Mouse (Mus musculus) brain, embryonic 14.5 days (tissue): ENCODE results near the gene Sipa1l3. TPM values are rescaled to one million over a fixed set of nuclear protein-coding genes. Genes with fewer than 3 reads are reported as not detected.

Experiments
- DNase-seq: peaks from one replicate; pipeline ENCODE4 v3.0.0-alpha.2; 2011; ENCODE audit warnings: low read depth
- CTCF ChIP-seq: fragments of 200-500 bp; IDR thresholded peaks from 2 replicates; pipeline ENCODE4 v1.5.1; 2012; ENCODE audit warnings: inconsistent platforms, mild to moderate bottlenecking, moderate library complexity, borderline replicate concordance; ENCODE audit not compliant: insufficient read depth, insufficient read length; ENCODE audit errors: extremely low read depth
- POLR2A ChIP-seq: fragments of 200-500 bp; IDR thresholded peaks from 2 replicates; pipeline ENCODE4 v1.6.1; 2012; ENCODE audit warnings: mild to moderate bottlenecking, inconsistent platforms, borderline replicate concordance; ENCODE audit not compliant: poor library complexity, insufficient read depth, insufficient read length, severe bottlenecking; ENCODE audit errors: extremely low read depth
- polyA plus RNA-seq: library from polyadenylated mRNA; depleted of rRNA; stranded (reverse); fragments of >200 nt; gene quantifications from 2 replicates; pipeline ENCODE4 v1.2.3, GENCODE M21; 2012

Sipa1l3 gene
- polyA plus RNA-seq, 1 experiment: 49.4 TPM

DNA sequence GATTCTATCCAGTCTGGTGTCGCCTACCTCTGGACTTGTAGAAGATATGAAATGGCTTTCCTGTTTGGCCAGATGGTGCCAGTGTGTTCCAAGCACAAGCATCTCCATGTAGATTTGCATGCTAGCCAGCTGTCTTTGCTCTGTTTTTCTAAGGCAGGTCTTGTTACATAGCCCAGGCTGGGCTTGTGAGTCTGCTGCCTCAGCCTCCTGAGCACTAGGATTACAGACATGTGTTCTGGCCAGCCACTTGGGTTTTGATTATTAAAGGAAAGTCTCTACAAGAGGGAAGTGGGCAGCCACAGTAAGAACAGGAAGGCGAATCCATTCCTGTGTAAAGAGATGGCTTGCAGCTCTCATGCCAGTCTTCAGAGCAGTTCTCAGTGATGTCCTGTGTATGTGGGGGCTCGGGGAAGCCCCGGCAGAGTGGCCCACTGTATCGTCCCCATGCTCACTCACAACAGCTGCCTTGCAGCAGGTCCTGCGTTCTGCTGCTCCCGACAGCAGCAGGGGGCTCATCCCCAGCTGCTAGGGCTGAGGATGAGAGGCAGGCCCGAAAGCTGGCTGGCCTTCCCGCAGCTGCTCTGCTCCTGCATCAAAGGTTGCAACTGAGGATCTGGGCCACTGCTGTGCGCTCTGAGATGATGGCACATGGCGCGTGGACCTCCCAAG lies 97.1 kb downstream of the Sipa1l3 start:
- TF ChIP-seq CTCF (no peak), POLR2A (no peak)
- peak; percentile 70 for DNase-seq

DNA sequence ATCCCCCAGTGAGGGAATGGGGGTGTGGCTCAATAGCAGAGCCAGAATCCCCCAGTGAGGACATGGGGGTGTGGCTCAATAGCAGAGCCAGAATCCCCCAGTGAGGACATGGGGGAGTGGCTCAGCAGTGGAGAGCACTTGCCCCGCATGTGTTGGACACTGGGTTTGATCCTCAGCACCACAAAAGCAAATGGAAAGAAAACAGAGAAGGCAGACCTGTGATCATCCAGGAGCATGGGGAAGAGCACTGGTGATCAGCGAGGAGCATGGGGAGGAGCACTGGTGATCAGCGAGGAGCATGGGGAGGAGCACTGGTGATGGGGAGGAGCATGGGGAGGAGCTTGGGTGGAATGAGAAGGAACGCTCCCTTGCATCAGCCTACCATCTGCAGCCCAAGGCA lies 98.6 kb downstream of the Sipa1l3 start:
- TF ChIP-seq POLR2A: no peak
- no peak for TF ChIP-seq CTCF
- DNase-seq: no peak

DNA sequence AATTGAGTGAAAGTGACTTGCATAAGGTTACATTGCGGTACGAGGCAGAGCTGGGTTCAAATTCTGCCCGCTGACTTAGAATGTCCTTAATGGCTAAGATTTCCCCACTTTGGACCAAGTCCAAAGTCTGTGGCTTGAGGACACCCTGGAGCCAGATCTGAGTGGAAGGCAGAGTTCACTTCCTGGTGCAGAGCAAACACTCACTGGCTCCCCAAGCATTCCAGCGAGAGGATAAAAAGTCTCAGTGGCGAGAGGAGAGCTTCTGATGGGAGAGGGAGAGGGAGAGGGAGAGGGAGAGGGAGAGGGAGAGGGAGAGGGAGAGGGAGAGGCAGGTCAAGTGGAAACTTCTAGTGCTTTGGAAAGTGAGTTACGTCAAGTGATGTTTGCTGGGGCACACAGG lies 100.2 kb downstream of the Sipa1l3 start:
- DNase-seq: no peak
- TF ChIP-seq POLR2A (no peak), CTCF (no peak)

DNA sequence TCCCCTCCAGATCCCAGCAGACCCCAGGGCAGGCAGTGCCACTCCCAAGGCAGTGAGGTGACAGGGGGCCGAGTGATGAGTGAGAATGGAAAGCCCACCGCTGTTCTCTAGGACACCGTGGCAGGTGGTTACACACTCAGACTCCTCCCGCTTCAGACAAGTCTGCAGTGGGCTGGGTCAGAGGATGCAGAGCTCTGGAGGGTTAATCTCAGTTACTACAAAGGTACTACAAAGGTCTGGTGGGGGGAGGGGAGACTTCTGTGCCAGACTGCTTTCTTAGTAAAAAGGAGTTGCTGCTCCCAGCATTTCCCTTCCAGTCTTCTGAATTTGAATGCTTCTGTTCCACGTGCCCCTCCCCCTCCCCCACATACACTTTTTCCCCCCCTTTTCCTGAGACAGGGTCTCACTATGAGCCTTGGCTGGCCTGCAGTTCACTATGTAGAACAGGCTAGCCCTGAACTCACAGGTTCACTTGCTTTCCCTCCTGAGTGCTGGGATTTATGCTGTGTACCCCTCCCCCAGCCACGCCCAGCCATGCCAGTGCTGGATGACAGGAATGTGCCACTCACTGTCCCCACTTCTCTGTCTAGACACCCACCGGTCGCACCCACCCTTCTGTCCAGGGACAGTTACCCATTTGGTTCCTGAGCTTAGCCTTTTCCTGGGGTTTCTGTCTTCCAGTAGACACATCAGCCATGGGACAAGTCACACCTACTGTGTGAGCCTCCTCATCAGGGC lies 100.9 kb downstream of the Sipa1l3 start:
- DNase-seq: peak; percentile 57
- TF ChIP-seq POLR2A (no peak), CTCF (no peak)

DNA sequence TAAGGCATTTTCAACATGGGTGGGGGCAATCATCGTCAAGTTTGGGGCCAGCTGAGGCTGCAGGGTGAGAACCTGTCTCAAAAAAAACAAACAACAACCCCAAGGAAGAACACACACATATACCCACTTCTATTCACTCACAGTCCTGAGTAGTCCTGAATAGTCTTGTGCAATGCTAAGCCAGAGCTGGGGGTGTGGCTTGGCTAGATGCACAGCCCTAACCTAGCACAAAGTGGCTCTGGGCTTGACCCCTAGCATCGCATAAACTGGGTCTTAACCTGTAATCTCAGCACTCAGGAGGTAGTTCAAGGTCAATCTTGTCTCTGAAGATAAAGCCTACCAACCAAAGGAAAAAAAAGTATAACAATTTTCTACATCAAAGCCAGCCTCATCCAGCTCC lies 101.5 kb downstream of the Sipa1l3 start:
- no peak for DNase-seq

DNA sequence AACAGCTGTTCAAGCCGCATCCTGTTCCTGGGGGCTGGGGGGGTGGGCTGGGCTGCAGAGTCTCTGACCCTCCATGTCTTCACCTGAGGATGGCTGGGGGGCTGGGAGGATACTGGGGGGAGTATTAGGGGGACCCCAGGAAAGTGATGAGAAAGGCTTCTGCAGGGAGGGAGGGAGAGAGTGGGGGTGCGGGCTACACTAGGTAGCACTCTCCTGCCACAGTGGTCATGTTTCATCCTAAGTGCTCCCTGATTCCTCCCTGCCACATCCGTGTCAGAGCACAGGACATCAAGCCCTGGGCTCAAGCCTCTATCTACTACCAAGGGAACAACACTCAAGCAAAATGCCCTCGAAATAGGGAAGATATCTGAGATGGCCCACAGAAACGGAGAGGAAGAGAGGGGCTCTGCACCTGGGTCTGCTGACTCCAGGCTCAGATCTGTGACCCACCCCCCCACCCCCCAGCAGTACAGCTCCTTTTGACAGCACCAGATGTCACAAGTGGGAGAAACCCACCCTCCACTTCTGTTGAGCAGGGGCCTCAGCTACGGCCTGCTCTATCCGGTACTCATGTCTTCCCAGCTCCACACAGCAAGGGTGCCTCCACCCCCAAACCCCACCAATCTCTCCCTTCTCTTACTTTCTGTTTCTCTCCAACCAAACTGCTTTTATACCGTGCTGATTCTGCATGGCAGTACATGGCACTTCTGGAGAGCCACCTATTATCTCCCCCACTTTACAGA lies 106.4 kb downstream of the Sipa1l3 start:
- no peak for DNase-seq
- TF ChIP-seq POLR2A (no peak), CTCF (no peak)

More for the DNA sequence above, 101.5 kb downstream of the Sipa1l3 start:
- TF ChIP-seq CTCF: no peak
- no peak for TF ChIP-seq POLR2A

DNA sequence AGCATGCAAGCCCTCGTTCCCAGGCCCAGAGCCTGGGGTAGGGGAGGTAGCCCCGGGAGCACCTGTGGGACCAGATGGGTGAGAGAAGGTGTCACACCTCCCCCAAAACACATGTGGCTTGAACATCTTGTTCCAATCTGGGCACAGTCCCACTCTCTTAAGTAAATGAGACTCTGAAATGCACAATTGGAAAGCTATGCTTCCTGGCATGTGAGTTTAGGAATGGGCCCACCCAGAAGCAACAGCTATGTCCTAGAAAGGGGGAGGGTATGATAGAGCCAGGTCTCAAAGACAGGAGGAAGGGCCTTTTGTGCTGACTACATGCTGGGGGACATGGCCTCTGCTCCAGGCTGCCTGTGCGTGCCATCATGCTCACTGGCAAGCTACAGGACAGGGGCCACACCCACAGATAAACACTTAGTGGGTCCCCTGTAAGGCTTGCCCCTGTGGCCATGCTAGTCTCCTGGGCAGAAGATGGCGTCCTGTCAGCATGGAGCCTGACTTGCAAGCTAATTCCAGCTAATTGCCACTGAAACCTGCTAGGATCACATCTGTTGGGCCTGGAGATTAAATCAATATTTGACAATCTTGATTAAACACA lies 107.1 kb downstream of the Sipa1l3 start:
- no peak for TF ChIP-seq POLR2A
- TF ChIP-seq CTCF: no peak
- DNase-seq: peak; percentile 58

DNA sequence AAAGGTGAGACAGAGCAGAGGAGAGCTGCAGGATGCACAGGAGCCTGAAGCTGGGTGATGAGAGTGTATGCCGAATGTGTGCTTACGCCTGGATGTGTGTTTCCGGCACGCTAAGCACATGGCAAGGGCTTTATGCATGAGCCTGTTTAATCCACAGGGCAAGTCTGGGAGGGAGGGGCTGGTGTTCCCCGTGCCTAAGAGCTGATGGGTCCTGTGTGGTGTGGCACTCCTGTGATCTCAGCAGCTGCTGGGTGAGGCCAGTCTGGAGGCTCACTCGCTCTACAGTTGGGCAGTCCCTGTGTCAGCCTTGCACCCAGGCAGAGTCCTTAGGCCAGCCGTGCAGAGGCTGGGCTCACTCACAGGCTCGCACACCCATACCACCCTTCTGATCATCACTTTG lies 108.0 kb downstream of the Sipa1l3 start:
- DNase-seq: no peak

DNA sequence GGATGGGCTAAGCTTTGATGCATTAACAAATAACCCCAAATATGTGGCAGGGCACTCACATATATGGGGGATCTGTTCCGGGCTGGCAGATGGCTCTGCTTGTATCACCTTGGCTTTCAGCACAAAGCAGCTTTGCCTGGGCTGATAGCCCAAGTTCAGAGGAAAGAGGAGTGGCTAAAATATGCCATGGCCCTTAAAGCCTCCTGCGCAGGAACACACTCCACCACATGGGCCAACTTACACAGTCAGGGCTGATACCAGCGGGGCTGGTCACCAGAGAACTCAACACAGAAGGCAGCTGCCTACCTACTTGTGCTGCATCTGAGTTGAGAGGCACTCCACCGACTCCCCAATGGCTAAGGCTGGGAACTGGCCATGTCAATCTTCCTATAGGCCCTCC lies 111.6 kb downstream of the Sipa1l3 start:
- no peak for TF ChIP-seq CTCF
- no peak for TF ChIP-seq POLR2A

More for the DNA sequence above, 108.0 kb downstream of the Sipa1l3 start:
- TF ChIP-seq POLR2A (no peak), CTCF (no peak)

DNA sequence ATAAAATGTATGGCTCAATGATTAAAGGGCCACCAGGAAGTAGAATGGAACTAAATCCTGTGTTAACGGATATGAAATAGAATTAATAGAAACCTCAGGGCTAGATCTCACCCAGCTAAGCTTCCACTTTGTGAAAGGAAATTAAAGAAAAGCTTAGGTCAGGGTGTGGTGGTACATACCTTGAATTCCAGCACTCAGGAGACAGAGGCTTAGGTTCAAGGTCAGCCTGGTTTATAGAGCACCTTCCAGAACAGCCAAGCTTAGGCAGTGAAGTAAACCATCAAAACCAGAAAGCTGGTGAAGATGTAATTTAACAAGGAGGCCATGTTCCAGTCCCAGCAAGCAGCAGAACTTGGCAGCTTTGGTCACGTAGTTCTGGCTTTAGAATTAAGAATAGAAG lies 114.3 kb downstream of the Sipa1l3 start:
- TF ChIP-seq CTCF: no peak
- TF ChIP-seq POLR2A: no peak
- no peak for DNase-seq

More for the DNA sequence above, 111.6 kb downstream of the Sipa1l3 start:
- no peak for DNase-seq

DNA sequence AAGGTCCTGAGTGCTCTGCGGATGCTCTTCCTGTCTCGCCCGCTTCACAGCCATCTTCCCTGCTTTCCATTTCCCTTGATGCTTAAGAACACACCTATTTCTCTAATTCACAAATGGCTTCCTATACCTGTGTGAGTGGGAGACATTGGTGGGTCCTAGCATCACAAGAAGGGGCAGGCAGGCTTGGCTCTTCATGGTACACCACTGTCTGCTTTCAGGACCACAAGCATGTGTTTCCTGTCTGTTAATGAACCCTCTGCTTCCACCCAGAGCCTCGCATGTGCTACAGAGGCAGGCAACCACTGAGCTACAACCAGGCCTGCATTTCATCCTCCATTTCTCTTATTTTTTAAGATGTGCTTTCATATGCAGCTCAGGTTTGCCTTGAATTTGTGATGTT lies 116.4 kb downstream of the Sipa1l3 start:
- no peak for DNase-seq
- no peak for TF ChIP-seq POLR2A
- TF ChIP-seq CTCF: no peak
